7 mouse cellular contexts compared by ENCODE assay signal in genomic region chr12:108277341-108277841, GRCm38 (mm10). TPM values are rescaled to one million over a fixed set of nuclear protein-coding genes. Genes with fewer than 3 reads are reported as not detected.
DNase-seq lines count a peak whose midpoint lies in the region; ATAC-seq and TF ChIP-seq lines count a peak whose summit lies in the region.

No protein-coding gene starts in this region.

- TF ChIP-seq EP300 in lung, postnatal 0 days (IDR thresholded peaks at IDR 0.05), result no peak

- 23% methylated on average over 12 of the region's 12 CpGs for WGBS in lung, postnatal 0 days
- WGBS in embryonic facial prominence, embryonic 12.5 days, result under 1% methylated on average over 12 of the region's 12 CpGs
- 19% methylated on average over 12 of the region's 12 CpGs for WGBS in intestine, embryonic 15.5 days

- TF ChIP-seq CTCF in lung, postnatal 0 days (IDR thresholded peaks at IDR 0.05), result peak; percentile 16; the same call in 1 of the 2 replicates

- H3K27ac ChIP-seq in lung, postnatal 0 days (ENCODE audit: low read length), result no peak overlapping the region
- peak overlapping the region; percentile 64; the same call in 1 of the 2 replicates for H3K27ac ChIP-seq in embryonic facial prominence, embryonic 12.5 days
- no peak overlapping the region for H3K27ac ChIP-seq in intestine, embryonic 15.5 days

- no peak for ATAC-seq in lung, postnatal 0 days
- no peak for ATAC-seq in embryonic facial prominence, embryonic 12.5 days (ENCODE audit: insufficient number of reproducible peaks, insufficient read depth, low FRiP score, low TSS enrichment)
- no peak for ATAC-seq in intestine, embryonic 15.5 days
- ATAC-seq in megakaryocyte-erythroid progenitor cell, adult 5-6 weeks (replicated peaks; ENCODE audit: low FRiP score, low TSS enrichment, poor library complexity, severe bottlenecking), result no peak

- peak; percentile 47 for DNase-seq in lung, postnatal 0 days (ENCODE audit: low spot score)
- no peak for DNase-seq in lung, postnatal 14 days
- DNase-seq in splenic B cell, adult 2 months (ENCODE audit: low read depth, low spot score), result peak; percentile 9
- DNase-seq in adrenal gland, adult 8-10 months, result no peak

- no peaks in the 10 kb centered on the region for H3K27me3 ChIP-seq in lung, postnatal 0 days (replicated peaks; ENCODE audit: insufficient read depth, low read length)
- no peaks in the 10 kb centered on the region for H3K27me3 ChIP-seq in embryonic facial prominence, embryonic 12.5 days
- no peaks in the 10 kb centered on the region for H3K27me3 ChIP-seq in intestine, embryonic 15.5 days (replicated peaks)
- no peaks in the 10 kb centered on the region for H3K27me3 ChIP-seq in splenic B cell, adult 2 months (ENCODE audit: control insufficient read depth, insufficient read depth, low read length, poor library complexity, severe bottlenecking)

- no peaks in the 10 kb centered on the region for H3K9me3 ChIP-seq in lung, postnatal 0 days (ENCODE audit: low read length)
- H3K9me3 ChIP-seq in embryonic facial prominence, embryonic 12.5 days, result no peaks in the 10 kb centered on the region
- no peaks in the 10 kb centered on the region for H3K9me3 ChIP-seq in intestine, embryonic 15.5 days

- H3K36me3 ChIP-seq in lung, postnatal 0 days (ENCODE audit: insufficient read depth, low read length), result no peaks in the 10 kb centered on the region
- no peaks in the 10 kb centered on the region for H3K36me3 ChIP-seq in embryonic facial prominence, embryonic 12.5 days
- H3K36me3 ChIP-seq in intestine, embryonic 15.5 days, result no peaks in the 10 kb centered on the region
- H3K36me3 ChIP-seq in splenic B cell, adult 2 months (ENCODE audit: control insufficient read depth, insufficient read depth, low read length, poor library complexity, severe bottlenecking), result no peaks in the 10 kb centered on the region

- no peak overlapping the region for H3K4me3 ChIP-seq in lung, postnatal 0 days (ENCODE audit: low read depth, low read length)
- H3K4me3 ChIP-seq in embryonic facial prominence, embryonic 12.5 days, result peak overlapping the region; percentile 20; the same call in 1 of the 2 replicates
- H3K4me3 ChIP-seq in intestine, embryonic 15.5 days (replicated peaks), result no peak overlapping the region

- H3K4me2 ChIP-seq in lung, postnatal 0 days (replicated peaks; ENCODE audit: low read depth, low read length), result peak overlapping the region; percentile 17; the same call in 1 of the 2 replicates
- H3K4me2 ChIP-seq in embryonic facial prominence, embryonic 12.5 days (replicated peaks), result peak overlapping the region; percentile 98
- H3K4me2 ChIP-seq in intestine, embryonic 15.5 days (replicated peaks), result peak overlapping the region; percentile 96

- no peak overlapping the region for H3K9ac ChIP-seq in lung, postnatal 0 days (replicated peaks; ENCODE audit: low read depth)
- H3K9ac ChIP-seq in embryonic facial prominence, embryonic 12.5 days, result peak overlapping the region; percentile 6; the same call in 1 of the 2 replicates
- H3K9ac ChIP-seq in intestine, embryonic 15.5 days, result no peak overlapping the region; the same call in 1 of the 2 replicates

- H3K4me1 ChIP-seq in lung, postnatal 0 days (ENCODE audit: insufficient read depth, low read depth, low read length), result peaks cover 21% of the 10 kb centered on the region
- peaks cover 42% of the 10 kb centered on the region for H3K4me1 ChIP-seq in embryonic facial prominence, embryonic 12.5 days
- peaks cover 42% of the 10 kb centered on the region for H3K4me1 ChIP-seq in intestine, embryonic 15.5 days (replicated peaks)

RNA-seq across cellular contexts. Expression of gene Ccdc85c, which starts 2.2 kb away (rescaled TPM):
- 4.1 and 4.5 TPM in 2 replicates for polyA plus RNA-seq in lung, postnatal 0 days (2015; fragmentation: Nextera tagmentation; extraction: Ambion mirVana)
- 7.7 and 7.9 TPM in 2 replicates for polyA plus RNA-seq in embryonic facial prominence, embryonic 12.5 days (2016; fragmentation: Nextera tagmentation; extraction: Ambion mirVana)
- 8.7 and 9.3 TPM in 2 replicates for polyA plus RNA-seq in intestine, embryonic 15.5 days (2015; fragmentation: Nextera tagmentation; extraction: Ambion mirVana)
- 1.3 TPM in 1 of 2 replicates, not detected in the other for total RNA-seq in megakaryocyte-erythroid progenitor cell, adult 5-6 weeks (2014; fragmentation: Nextera tagmentation)
- 0.42 and 1.3 TPM in 2 replicates for total RNA-seq in megakaryocyte-erythroid progenitor cell, adult 5-6 weeks (2017)
- total RNA-seq in adrenal gland, adult 8-10 months (2022), result 10 to 100 TPM; 24.6 to 36.3 (median 29.0) TPM

RNA-seq across cellular contexts. Expression of gene Hhipl1, which starts 28.7 kb away (rescaled TPM):
- polyA plus RNA-seq in lung, postnatal 0 days (2015; fragmentation: Nextera tagmentation; extraction: Ambion mirVana), result 0.35 and 0.57 TPM in 2 replicates
- polyA plus RNA-seq in embryonic facial prominence, embryonic 12.5 days (2016; fragmentation: Nextera tagmentation; extraction: Ambion mirVana), result 1.0 and 1.1 TPM in 2 replicates
- 0.55 and 0.69 TPM in 2 replicates for polyA plus RNA-seq in intestine, embryonic 15.5 days (2015; fragmentation: Nextera tagmentation; extraction: Ambion mirVana)
- total RNA-seq in megakaryocyte-erythroid progenitor cell, adult 5-6 weeks (2014; fragmentation: Nextera tagmentation), result not detected in 2 replicates
- total RNA-seq in megakaryocyte-erythroid progenitor cell, adult 5-6 weeks (2017), result not detected in 2 replicates
- total RNA-seq in adrenal gland, adult 8-10 months (2022), result 1 to 10 TPM in 3 of 4 experiments, under 1 TPM in 1; 0.81 to 1.9 (median 1.5) TPM

RNA-seq across cellular contexts. Expression of gene Cyp46a1, which starts 56.8 kb away (rescaled TPM):
- 1.0 and 1.3 TPM in 2 replicates for polyA plus RNA-seq in lung, postnatal 0 days (2015; fragmentation: Nextera tagmentation; extraction: Ambion mirVana)
- polyA plus RNA-seq in embryonic facial prominence, embryonic 12.5 days (2016; fragmentation: Nextera tagmentation; extraction: Ambion mirVana), result 5.9 and 7.4 TPM in 2 replicates
- polyA plus RNA-seq in intestine, embryonic 15.5 days (2015; fragmentation: Nextera tagmentation; extraction: Ambion mirVana), result 5.3 and 5.4 TPM in 2 replicates
- total RNA-seq in megakaryocyte-erythroid progenitor cell, adult 5-6 weeks (2014; fragmentation: Nextera tagmentation), result 1.0 TPM in 1 of 2 replicates, not detected in the other
- total RNA-seq in megakaryocyte-erythroid progenitor cell, adult 5-6 weeks (2017), result 0.23 TPM in 1 of 2 replicates, not detected in the other
- total RNA-seq in adrenal gland, adult 8-10 months (2022), result 1 to 10 TPM; 2.1 to 7.3 (median 4.7) TPM

Comparison
In these comparisons a context has a peak if more than half of its experiments do, and no peak if none do; other contexts are left out.
1. DNase-seq: peak in lung, postnatal 0 days (single experiment) and splenic B cell, adult 2 months (single experiment); none in lung, postnatal 14 days (single experiment) and adrenal gland, adult 8-10 months (single experiment).
2. H3K4me2 ChIP-seq: peak in every context shown above with its lines; median percentile 98 in embryonic facial prominence, embryonic 12.5 days; 96 in intestine, embryonic 15.5 days; 17 in lung, postnatal 0 days.